Mouse (Mus musculus) fibroblast of lung, adult 2 months (primary cell): ENCODE results near the gene Vmn1r231.
A peak's percentile ranks its signal among the peaks of the same experiment; 100 is the strongest.

ENCODE experiments used
- DNase-seq: peaks from one replicate; pipeline ENCODE4 v3.0.0-alpha.2; 2011; ENCODE audit warnings: low read depth

Vmn1r231 gene

DNA sequence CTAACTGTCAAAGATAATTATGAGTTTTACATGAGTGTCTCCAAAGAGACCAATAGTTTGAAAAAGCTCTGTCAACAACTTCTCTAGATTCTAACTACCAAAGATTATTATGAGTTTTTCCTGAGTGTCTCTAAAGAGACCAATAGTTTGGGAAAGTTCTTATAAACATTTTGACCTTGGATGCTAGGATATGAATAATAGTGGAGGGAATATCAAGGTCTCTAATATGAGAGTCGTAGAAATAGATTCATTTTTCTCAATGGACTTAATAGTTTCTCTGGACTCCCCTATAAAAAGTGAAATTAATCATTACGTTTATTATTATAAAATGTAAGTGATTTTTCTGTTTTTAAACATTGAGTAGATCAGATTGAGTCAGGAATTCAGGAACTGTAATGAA lies at the start of gene Vmn1r231:
Gene Vmn1r231 (minus strand): TSS at position 101 of the 400 bp plus-strand sequence.
- no peak for DNase-seq

DNA sequence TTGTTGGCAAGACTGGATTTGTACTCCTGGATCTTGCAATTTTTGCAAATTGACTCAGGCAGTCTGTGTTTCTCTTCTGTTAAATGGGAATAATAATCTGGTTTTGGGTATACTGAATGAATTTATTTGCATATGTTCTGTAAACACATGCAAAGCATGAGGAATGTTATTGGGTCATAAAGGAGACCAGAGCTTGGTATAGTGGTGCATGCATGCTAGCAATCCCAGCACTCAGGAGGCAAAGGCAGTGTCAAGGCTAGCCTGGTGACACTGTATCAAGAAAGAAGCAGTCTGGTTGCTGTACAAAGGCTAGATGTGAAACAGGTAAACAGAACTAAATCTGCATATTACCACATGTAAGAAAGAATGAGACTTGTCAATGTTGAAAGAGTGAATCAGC lies 41.7 kb upstream of the Vmn1r231 start:
- DNase-seq = no peak

DNA sequence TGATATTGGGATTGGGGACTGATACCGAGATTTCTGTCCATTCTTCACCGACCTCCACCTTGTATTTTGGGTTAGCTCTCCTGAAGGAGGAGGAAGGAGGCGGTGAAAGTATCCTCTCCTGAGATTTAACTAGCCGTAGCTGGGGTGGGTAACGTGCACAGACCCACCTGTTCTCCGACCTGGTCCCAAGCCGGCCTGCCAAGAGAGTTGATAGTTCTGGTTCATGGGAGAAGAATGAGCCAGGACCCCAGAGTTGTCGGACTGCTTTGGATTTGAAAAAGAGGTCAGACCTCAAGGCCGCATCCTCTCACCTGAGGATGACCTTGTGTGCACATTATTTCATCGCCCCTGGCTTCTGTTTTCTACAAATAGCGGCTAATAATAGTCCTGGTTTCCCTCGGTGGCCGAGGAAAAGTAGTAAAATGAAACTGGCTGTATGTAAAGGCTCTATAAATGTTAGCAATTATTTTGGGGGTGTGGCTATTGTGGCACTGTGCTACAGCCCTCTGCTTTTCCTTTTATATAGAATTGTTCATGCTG lies 41.2 kb upstream of the Vmn1r231 start:
- DNase-seq = no peak

DNA sequence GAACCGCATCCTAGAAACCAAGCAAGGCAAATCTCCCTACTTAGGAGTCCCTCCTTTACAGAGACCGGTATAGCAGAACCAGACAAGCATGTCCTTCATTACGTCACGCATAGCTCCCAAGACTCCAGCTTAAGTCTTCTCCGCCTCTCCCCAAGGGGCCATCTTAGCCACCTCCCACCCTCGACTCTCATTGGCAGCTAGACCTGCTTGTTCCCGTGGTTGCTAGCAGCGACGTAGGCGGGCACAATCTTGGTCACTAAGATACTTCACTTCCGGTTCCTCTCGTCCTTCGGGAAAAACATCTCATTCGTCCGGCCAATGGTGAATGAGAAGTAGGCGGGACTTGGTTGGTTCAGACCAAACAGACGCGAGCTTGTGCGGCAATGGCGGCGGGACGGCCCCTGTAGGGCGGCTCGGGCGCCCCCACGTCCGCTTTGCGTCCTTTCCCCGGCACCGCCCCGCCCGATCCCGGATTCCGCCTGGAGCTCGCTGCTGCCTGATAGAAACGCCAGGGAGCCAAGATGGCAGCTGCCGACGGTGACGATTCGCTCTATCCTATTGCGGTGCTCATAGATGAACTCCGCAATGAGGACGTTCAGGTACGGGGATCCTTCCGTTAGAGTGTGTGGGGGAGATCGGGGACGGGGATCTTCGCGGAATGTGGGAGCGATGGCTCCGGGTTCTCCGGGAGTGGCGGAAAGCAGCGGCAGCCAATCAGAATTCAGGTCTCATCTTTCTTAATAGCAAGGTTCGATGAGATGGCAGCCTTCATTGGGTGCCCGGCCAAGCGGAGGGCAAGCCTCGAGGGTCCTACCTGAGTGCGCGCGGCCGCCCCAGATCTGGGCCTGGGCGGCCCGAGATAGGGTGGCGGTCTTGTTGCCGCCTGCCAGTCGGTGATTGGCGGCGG lies 40.3 kb upstream of the Vmn1r231 start, which contains the start of gene Ppp2r1a:
Gene Ppp2r1a (plus strand): TSS at position 327 of the 907 bp plus-strand sequence.
- DNase-seq = peak; percentile 100

DNA sequence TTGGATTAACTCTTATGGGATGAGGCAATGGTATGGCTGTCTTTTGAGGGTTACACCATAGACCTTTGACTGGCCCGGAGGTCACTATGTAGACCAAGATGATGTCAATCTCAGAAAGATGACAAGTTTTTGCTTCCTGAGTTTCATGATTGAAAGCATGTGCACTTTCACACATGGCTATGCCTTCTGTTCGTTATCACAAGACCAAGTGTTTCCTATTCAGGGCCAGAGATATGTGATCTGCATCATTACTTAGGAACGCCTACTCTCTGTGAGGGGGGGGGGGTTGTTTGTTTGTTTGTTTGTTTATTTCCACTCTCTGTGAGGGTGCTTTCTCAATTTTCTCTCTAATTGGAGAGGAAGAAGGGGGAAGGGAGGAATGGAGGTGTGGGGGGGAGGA lies 39.3 kb upstream of the Vmn1r231 start:
- no peak for DNase-seq

DNA sequence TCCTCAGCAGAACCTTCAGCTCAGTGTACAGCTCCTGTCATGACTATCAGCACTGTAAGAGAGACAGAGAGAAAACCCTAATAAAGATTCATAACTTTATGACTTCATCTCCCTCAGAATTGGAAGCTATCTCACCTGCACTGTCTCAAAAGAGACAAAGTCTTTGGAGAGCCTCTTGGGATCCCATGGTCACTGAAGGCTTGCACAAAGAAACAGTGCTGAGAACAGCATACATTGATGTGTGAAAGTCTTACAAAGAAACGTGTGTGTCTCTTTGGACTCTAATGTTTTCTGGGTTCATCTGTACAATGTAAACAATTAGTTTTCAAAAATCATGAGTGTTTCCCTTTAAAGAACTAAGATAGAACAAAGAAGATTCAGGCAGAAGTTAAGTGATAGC lies 14.7 kb upstream of the Vmn1r231 start, which contains the start of gene Vmn1r232:
Gene Vmn1r232 (minus strand): TSS at position 101 of the 400 bp plus-strand sequence.
- DNase-seq = no peak

DNA sequence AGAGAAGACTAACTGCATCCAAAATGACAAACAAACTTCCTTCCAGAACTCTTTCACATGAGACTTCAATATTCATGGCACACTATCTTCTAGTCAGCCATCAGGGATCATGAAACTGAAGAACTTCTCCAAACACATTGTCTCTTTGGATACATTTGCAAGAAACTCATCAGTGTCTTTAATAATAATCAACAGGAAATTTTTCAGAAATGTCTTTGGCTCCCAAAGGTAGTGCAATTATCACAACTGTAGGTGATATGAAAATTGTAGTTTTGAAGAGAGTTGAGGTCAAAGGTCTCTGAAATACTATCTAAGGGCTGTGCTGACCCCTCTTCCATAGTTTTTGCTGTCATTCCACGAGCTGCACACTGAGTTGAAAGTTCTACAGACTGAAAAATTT lies 64.7 kb downstream of the Vmn1r231 start, which contains the start of gene Vmn1r230:
Gene Vmn1r230 (plus strand): TSS at position 301 of the 400 bp plus-strand sequence.
- no peak for DNase-seq
